In genomic region chr19:47302191-47302852, GRCm38 (mm10) we compare ENCODE assay signal across 9 mouse cellular contexts.
DNase-seq lines count a peak whose midpoint lies in the region; ATAC-seq lines count a peak whose summit lies in the region.
"Had no signal": no experiment of that assay in that cellular context is flagged by ENCODE, and none has a peak within 500 bp of the region (broad histone marks: within the 10 kb centered on the region; RNA-seq: fewer than 3 reads in every experiment).

No protein-coding gene starts in this region.

- no peak overlapping the region for H3K4me2 ChIP-seq in hindbrain, embryonic 11.5 days (replicated peaks; ENCODE audit: low read depth, low read length)
- peak overlapping the region; percentile 17; the same call in 1 of the 2 replicates for H3K4me2 ChIP-seq in limb, embryonic 11.5 days (ENCODE audit: low read depth, severe bottlenecking)

- peak; percentile 44 for DNase-seq in ZHBTc4 (ENCODE audit: low read depth, low spot score)
- DNase-seq in embryo, embryonic 11 days, result peak; percentile 31
- DNase-seq in hindbrain, embryonic 11.5 days (ENCODE audit: low spot score), result no peak
- DNase-seq in limb, embryonic 11.5 days (ENCODE audit: low spot score), result no peak
- peak; percentile 37 for DNase-seq in neural tube, embryonic 10.5 days (ENCODE audit: extremely low spot score, low spot score)
- no peak for DNase-seq in frontal cortex, postnatal 36 days (ENCODE audit: low spot score in 2 of 2)
- no peak for DNase-seq in cerebellum, adult 8-10 months
- DNase-seq in ovary, adult 18-20 months (ENCODE audit: low spot score), result no peak

- H3K9ac ChIP-seq in hindbrain, embryonic 11.5 days (ENCODE audit: low read depth, low read length), result peak overlapping the region; percentile 48
- H3K9ac ChIP-seq in limb, embryonic 11.5 days (ENCODE audit: low read length), result peak overlapping the region; percentile 27
- H3K9ac ChIP-seq: liver, embryonic 14.5 days had no signal

- peaks cover 16% of the 10 kb centered on the region for H3K4me1 ChIP-seq in hindbrain, embryonic 11.5 days (replicated peaks; ENCODE audit: control insufficient read depth, insufficient read depth, low read length)
- peaks cover 28% of the 10 kb centered on the region for H3K4me1 ChIP-seq in limb, embryonic 11.5 days (ENCODE audit: control insufficient read depth, insufficient read depth, low read length)

- H3K27me3 ChIP-seq in hindbrain, embryonic 11.5 days (ENCODE audit: control insufficient read depth, insufficient read depth, low read length), result no peaks in the 10 kb centered on the region
- H3K27me3 ChIP-seq in limb, embryonic 11.5 days (ENCODE audit: control insufficient read depth, insufficient read depth, low read length), result no peaks in the 10 kb centered on the region

- H3K36me3 ChIP-seq in hindbrain, embryonic 11.5 days (ENCODE audit: control insufficient read depth, insufficient read depth, low read length), result no peaks in the 10 kb centered on the region
- peaks cover 8% of the 10 kb centered on the region; the same call in 1 of the 2 replicates for H3K36me3 ChIP-seq in limb, embryonic 11.5 days (ENCODE audit: control insufficient read depth, insufficient read depth, low read length)

- H3K27ac ChIP-seq in hindbrain, embryonic 11.5 days (ENCODE audit: low read depth, low read length), result peak overlapping the region; percentile 89
- peak overlapping the region; percentile 87 for H3K27ac ChIP-seq in limb, embryonic 11.5 days (replicated peaks; ENCODE audit: low read depth, low read length)
- H3K27ac ChIP-seq: liver, embryonic 14.5 days had no signal

- 54% methylated on average over 21 of the region's 21 CpGs for WGBS in hindbrain, embryonic 11.5 days
- WGBS in limb, embryonic 11.5 days, result 71% methylated on average over 21 of the region's 21 CpGs

- ATAC-seq in hindbrain, embryonic 11.5 days (ENCODE audit: low FRiP score), result peak; percentile 22
- ATAC-seq in limb, embryonic 11.5 days (ENCODE audit: insufficient number of reproducible peaks, low FRiP score, low TSS enrichment, low read depth), result no peak

- no peaks in the 10 kb centered on the region for H3K9me3 ChIP-seq in hindbrain, embryonic 11.5 days (ENCODE audit: control insufficient read depth, low read length)
- no peaks in the 10 kb centered on the region for H3K9me3 ChIP-seq in limb, embryonic 11.5 days (ENCODE audit: control insufficient read depth, low read length)

- H3K4me3 ChIP-seq in hindbrain, embryonic 11.5 days (ENCODE audit: low read depth, low read length), result no peak overlapping the region
- no peak overlapping the region for H3K4me3 ChIP-seq in limb, embryonic 11.5 days (ENCODE audit: low read depth, low read length)

Comparison
In these comparisons a context has a peak if more than half of its experiments do, and no peak if none do; other contexts are left out.
1. DNase-seq: peak in ZHBTc4 (single experiment), embryo, embryonic 11 days (single experiment) and neural tube, embryonic 10.5 days (single experiment); none in hindbrain, embryonic 11.5 days (single experiment), limb, embryonic 11.5 days (single experiment), frontal cortex, postnatal 36 days (0 of 2), cerebellum, adult 8-10 months (single experiment) and ovary, adult 18-20 months (single experiment).